Mouse (Mus musculus) ES-Bruce4 (cell line): ENCODE data around the gene Astn1. TPM values are rescaled to one million over a fixed set of nuclear protein-coding genes. Genes with fewer than 3 reads are reported as not detected.

Source experiments
- H3K27ac ChIP-seq: 2 replicates; pipeline ENCODE4 v1.5.1; 2012; ENCODE audit warnings: low read length, inconsistent platforms; ENCODE audit not compliant: insufficient read depth
- H3K27me3 ChIP-seq: 2 replicates; pipeline ENCODE4 v1.6.1; 2012; ENCODE audit warnings: mild to moderate bottlenecking, low read length, inconsistent platforms; ENCODE audit not compliant: control insufficient read depth, poor library complexity, insufficient read depth, severe bottlenecking
- H3K36me3 ChIP-seq: 2 replicates; pipeline ENCODE4 v1.6.1; 2012; ENCODE audit warnings: inconsistent platforms, mild to moderate bottlenecking, low read length, moderate library complexity; ENCODE audit not compliant: control insufficient read depth, poor library complexity, insufficient read depth, severe bottlenecking
- H3K4me1 ChIP-seq: one replicate; pipeline ENCODE4 v1.8.1; 2011; ENCODE audit warnings: low read length; ENCODE audit not compliant: control insufficient read depth, insufficient read depth
- H3K4me3 ChIP-seq: 2 replicates; pipeline ENCODE4 v1.5.1; 2011; ENCODE audit warnings: low read depth, mild to moderate bottlenecking, low read length
- H3K9ac ChIP-seq: 2 replicates; pipeline ENCODE4 v1.6.1; 2012; ENCODE audit warnings: low read depth, mild to moderate bottlenecking, inconsistent platforms; ENCODE audit not compliant: poor library complexity, severe bottlenecking
- H3K9me3 ChIP-seq: replicated peaks from 2 replicates; pipeline ENCODE4 v1.6.1; 2012; ENCODE audit warnings: mild to moderate bottlenecking, low read length, inconsistent platforms; ENCODE audit not compliant: control insufficient read depth, poor library complexity, insufficient read depth, severe bottlenecking
- CTCF ChIP-seq: IDR thresholded peaks from one replicate; pipeline ENCODE4 v1.8.1; 2011; ENCODE audit warnings: low read depth, low read length
- EP300 ChIP-seq: IDR thresholded peaks from 2 replicates; pipeline ENCODE4 v1.6.1; 2011; ENCODE audit warnings: low read depth, low read length; ENCODE audit not compliant: insufficient read depth
- POLR2A ChIP-seq: IDR thresholded peaks from one replicate; pipeline ENCODE4 v1.8.1; 2011; ENCODE audit warnings: low read length; ENCODE audit not compliant: insufficient read depth
- polyA plus RNA-seq: library from polyadenylated mRNA; stranded (reverse); fragments of >200 nt; gene quantifications from 2 replicates; pipeline ENCODE4 v1.2.4, GENCODE M21; 2011; ENCODE audit warnings: low read depth; ENCODE audit not compliant: missing spikeins, insufficient read depth, insufficient read length

Astn1 gene
- polyA plus RNA-seq, 1 experiment, result 0.33 TPM

- Histone ChIP-seq H3K4me3 (no peak overlapping the region), H3K27me3 (no peaks in the 10 kb centered on the region), H3K9me3 (no peaks in the 10 kb centered on the region), H3K4me1 (no peaks in the 10 kb centered on the region), H3K27ac (no peak overlapping the region), H3K36me3 (no peaks in the 10 kb centered on the region), H3K9ac (no peak overlapping the region)
- no peak for TF ChIP-seq POLR2A
- no peak for TF ChIP-seq CTCF
- TF ChIP-seq EP300, result no peak
Observed at GRCm38 (mm10) chr1:158546513-158546912, 184.4 kb downstream of the Astn1 start.

GRCm38 (mm10) chr1:158547592-158548211 lies 185.6 kb downstream of the Astn1 start:
- Histone ChIP-seq H3K36me3 (no peaks in the 10 kb centered on the region), H3K4me1 (no peaks in the 10 kb centered on the region), H3K9ac (no peak overlapping the region), H3K9me3 (no peaks in the 10 kb centered on the region), H3K27me3 (no peaks in the 10 kb centered on the region), H3K4me3 (no peak overlapping the region), H3K27ac (no peak overlapping the region)
- no peak for TF ChIP-seq POLR2A
- TF ChIP-seq CTCF, result no peak
- no peak for TF ChIP-seq EP300

- Histone ChIP-seq H3K27me3 (no peaks in the 10 kb centered on the region), H3K27ac (no peak overlapping the region), H3K9me3 (no peaks in the 10 kb centered on the region), H3K9ac (no peak overlapping the region), H3K4me1 (no peaks in the 10 kb centered on the region), H3K36me3 (no peaks in the 10 kb centered on the region), H3K4me3 (no peak overlapping the region)
- no peak for TF ChIP-seq CTCF
- no peak for TF ChIP-seq POLR2A
- no peak for TF ChIP-seq EP300
Observed at GRCm38 (mm10) chr1:158548319-158548718, 186.2 kb downstream of the Astn1 start.

GRCm38 (mm10) chr1:158549616-158550015 lies 187.5 kb downstream of the Astn1 start:
- H3K4me3 ChIP-seq, result no peak overlapping the region
- H3K27ac ChIP-seq, result no peak overlapping the region
- no peaks in the 10 kb centered on the region for H3K4me1 ChIP-seq
- H3K9me3 ChIP-seq, result no peaks in the 10 kb centered on the region
- no peaks in the 10 kb centered on the region for H3K36me3 ChIP-seq
- no peak overlapping the region for H3K9ac ChIP-seq
- no peaks in the 10 kb centered on the region for H3K27me3 ChIP-seq
- TF ChIP-seq POLR2A, result no peak
- no peak for TF ChIP-seq CTCF

GRCm38 (mm10) chr1:158551951-158552350 lies 189.9 kb downstream of the Astn1 start:
- no peak for TF ChIP-seq EP300
- Histone ChIP-seq H3K9ac (no peak overlapping the region), H3K4me3 (no peak overlapping the region), H3K4me1 (no peaks in the 10 kb centered on the region), H3K9me3 (no peaks in the 10 kb centered on the region), H3K27me3 (no peaks in the 10 kb centered on the region), H3K36me3 (no peaks in the 10 kb centered on the region), H3K27ac (no peak overlapping the region)

- Histone ChIP-seq H3K4me3 (no peak overlapping the region), H3K27me3 (no peaks in the 10 kb centered on the region), H3K27ac (no peak overlapping the region), H3K9me3 (no peaks in the 10 kb centered on the region), H3K9ac (no peak overlapping the region), H3K36me3 (no peaks in the 10 kb centered on the region), H3K4me1 (no peaks in the 10 kb centered on the region)
- TF ChIP-seq CTCF, result no peak
- no peak for TF ChIP-seq EP300
- TF ChIP-seq POLR2A, result no peak
Observed at GRCm38 (mm10) chr1:158553341-158553740, 191.3 kb downstream of the Astn1 start.

- H3K9ac ChIP-seq, result no peak overlapping the region
- H3K4me1 ChIP-seq, result no peaks in the 10 kb centered on the region
Observed at GRCm38 (mm10) chr1:158554020-158554505, 192.0 kb downstream of the Astn1 start.

More at GRCm38 (mm10) chr1:158554020-158554505, 192.0 kb downstream of the Astn1 start:
- Histone ChIP-seq H3K4me3 (no peak overlapping the region), H3K27me3 (no peaks in the 10 kb centered on the region), H3K36me3 (no peaks in the 10 kb centered on the region), H3K27ac (no peak overlapping the region), H3K9me3 (no peaks in the 10 kb centered on the region)
- TF ChIP-seq CTCF, result no peak
- no peak for TF ChIP-seq POLR2A
- TF ChIP-seq EP300, result no peak
